Mouse (Mus musculus): ENCODE measurements around the gene Gm5460. TPM values are rescaled to one million over a fixed set of nuclear protein-coding genes. Genes with fewer than 3 reads are reported as not detected.

Gm5460 gene
- polyA plus RNA-seq (2012; rRNA removed) = 0.03 and 0.12 TPM in 2 replicates

GRCm38 (mm10) chr14:34016381-34016780 lies at the start of gene Gm5460:
Gene Gm5460 (plus strand): TSS chr14:34016758.
- no peak for DNase-seq (ENCODE audit: low spot score)

- DNase-seq (ENCODE audit: low spot score) = no peak
Measured at GRCm38 (mm10) chr14:33972679-33973078, 43.9 kb upstream of the Gm5460 start.

- DNase-seq (ENCODE audit: low spot score) = no peak
Measured at GRCm38 (mm10) chr14:33974752-33975151, 41.8 kb upstream of the Gm5460 start.

- DNase-seq (ENCODE audit: low spot score) = no peak
Measured at GRCm38 (mm10) chr14:33977748-33978147, 38.8 kb upstream of the Gm5460 start.

GRCm38 (mm10) chr14:33978604-33979059 lies 37.9 kb upstream of the Gm5460 start, which contains the start of gene Zfp488:
Gene Zfp488 (minus strand): TSS chr14:33978764.
- DNase-seq (ENCODE audit: low spot score) = no peak

GRCm38 (mm10) chr14:33989201-33989600 lies 27.4 kb upstream of the Gm5460 start:
- no peak for DNase-seq (ENCODE audit: low spot score)

- peak; percentile 15 for DNase-seq (ENCODE audit: low spot score)
Measured at GRCm38 (mm10) chr14:33991971-33992370, 24.6 kb upstream of the Gm5460 start.

GRCm38 (mm10) chr14:33993051-33993450 lies 23.5 kb upstream of the Gm5460 start:
- DNase-seq (ENCODE audit: low spot score) = peak; percentile 8

GRCm38 (mm10) chr14:33993521-33994289 lies 22.9 kb upstream of the Gm5460 start:
- peak; percentile 8 for DNase-seq (ENCODE audit: low spot score)

GRCm38 (mm10) chr14:33997427-33997826 lies 19.1 kb upstream of the Gm5460 start:
- no peak for DNase-seq (ENCODE audit: low spot score)

GRCm38 (mm10) chr14:34000076-34000475 lies 16.5 kb upstream of the Gm5460 start:
- DNase-seq (ENCODE audit: low spot score) = no peak

- DNase-seq (ENCODE audit: low spot score) = no peak
Measured at GRCm38 (mm10) chr14:34001445-34001844, 15.1 kb upstream of the Gm5460 start.

- DNase-seq (ENCODE audit: low spot score) = peak; percentile 10
Measured at GRCm38 (mm10) chr14:34002358-34002757, 14.2 kb upstream of the Gm5460 start.

GRCm38 (mm10) chr14:34015063-34015462 lies 1.5 kb upstream of the Gm5460 start, which contains the start of gene Gm30083:
Gene Gm30083 (minus strand): TSS chr14:34015182.
- no peak for DNase-seq (ENCODE audit: low spot score)

- DNase-seq (ENCODE audit: low spot score) = no peak
Measured at GRCm38 (mm10) chr14:34016938-34017337, 380 bp downstream of the Gm5460 start.

- DNase-seq (ENCODE audit: low spot score) = no peak
Measured at GRCm38 (mm10) chr14:34026710-34027109, 10.2 kb downstream of the Gm5460 start.

GRCm38 (mm10) chr14:34033841-34034610 lies 17.5 kb downstream of the Gm5460 start:
- DNase-seq (ENCODE audit: low spot score) = no peak

- no peak for DNase-seq (ENCODE audit: low spot score)
Measured at GRCm38 (mm10) chr14:34041241-34041640, 24.7 kb downstream of the Gm5460 start.

- no peak for DNase-seq (ENCODE audit: low spot score)
Measured at GRCm38 (mm10) chr14:34043341-34043740, 26.8 kb downstream of the Gm5460 start.

- DNase-seq (ENCODE audit: low spot score) = no peak
Measured at GRCm38 (mm10) chr14:34050101-34050779, 33.7 kb downstream of the Gm5460 start.

- no peak for DNase-seq (ENCODE audit: low spot score)
Measured at GRCm38 (mm10) chr14:34052516-34052915, 36.0 kb downstream of the Gm5460 start, which contains the start of gene Antxrl. Gene Antxrl (plus strand): TSS chr14:34052707.

GRCm38 (mm10) chr14:34071665-34072064 lies 55.1 kb downstream of the Gm5460 start:
- no peak for DNase-seq (ENCODE audit: low spot score)
